Mouse (Mus musculus) kidney, postnatal 36 days (tissue): ENCODE data around the gene Shroom3.

Source experiments
- DNase-seq, 2 experiments: peaks; one replicate each; pipeline ENCODE4 v3.0.0; 2021 to 2022; ENCODE audit warnings: mixed read lengths in 2 of 2

Gene Shroom3

GRCm38 (mm10) chr5:92759156-92759745 lies 76.0 kb downstream of the Shroom3 start:
- no peak for DNase-seq

DNA sequence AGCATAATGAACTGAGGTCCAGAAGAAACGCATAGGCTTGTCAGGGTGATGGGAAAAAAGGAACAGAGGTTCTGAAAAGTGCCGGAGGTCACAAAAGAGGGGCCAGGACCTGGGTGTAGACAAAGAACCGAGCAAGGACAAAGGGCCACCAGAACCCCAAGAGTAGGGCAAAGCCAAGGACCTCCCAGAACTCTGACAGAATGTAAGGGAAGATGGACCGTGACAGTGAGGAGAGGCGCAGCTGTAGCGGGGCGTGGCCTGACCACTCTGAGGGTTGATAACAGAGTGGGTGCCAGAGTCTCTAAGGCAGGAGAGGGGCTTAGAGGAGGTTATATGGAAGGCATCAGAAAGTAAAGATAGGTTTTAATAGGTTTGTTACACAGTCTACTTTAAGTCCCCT lies 77.3 kb downstream of the Shroom3 start:
- no peak for DNase-seq

DNA sequence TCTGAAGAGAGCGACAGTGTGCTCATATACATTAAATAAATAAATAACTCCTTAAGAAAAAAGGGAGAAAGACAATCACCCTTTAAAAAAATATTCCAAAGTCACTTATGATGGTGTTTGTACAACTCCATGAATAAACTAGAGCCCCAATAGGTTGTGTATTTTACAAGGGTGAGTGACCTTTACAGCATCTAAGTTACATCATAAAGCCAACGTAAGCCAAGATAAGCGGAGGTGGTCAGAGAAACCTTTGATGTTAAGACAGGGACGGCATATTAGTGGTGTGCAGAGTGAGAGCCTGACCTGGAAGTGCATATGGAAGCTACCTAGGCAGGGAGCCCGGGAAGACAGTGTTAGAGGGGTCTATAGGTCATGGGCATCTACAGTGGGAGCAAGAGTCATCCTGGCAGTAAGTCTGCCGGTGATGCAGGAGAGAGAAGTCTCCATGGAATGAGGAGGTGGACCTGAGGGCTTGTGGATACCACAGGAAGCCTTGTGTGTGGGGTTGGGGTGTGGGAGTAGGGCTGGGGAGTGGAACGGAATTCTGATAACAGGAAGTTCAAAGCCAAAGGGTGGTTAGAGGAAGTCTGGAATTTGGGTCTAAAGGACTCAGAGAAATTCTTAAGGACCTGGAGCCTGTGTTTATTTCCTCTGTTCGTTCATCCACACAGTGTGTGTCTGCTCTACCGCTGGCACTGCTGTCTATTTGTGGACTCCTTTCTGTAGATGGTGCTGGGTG lies 78.5 kb downstream of the Shroom3 start:
- no peak for DNase-seq

DNA sequence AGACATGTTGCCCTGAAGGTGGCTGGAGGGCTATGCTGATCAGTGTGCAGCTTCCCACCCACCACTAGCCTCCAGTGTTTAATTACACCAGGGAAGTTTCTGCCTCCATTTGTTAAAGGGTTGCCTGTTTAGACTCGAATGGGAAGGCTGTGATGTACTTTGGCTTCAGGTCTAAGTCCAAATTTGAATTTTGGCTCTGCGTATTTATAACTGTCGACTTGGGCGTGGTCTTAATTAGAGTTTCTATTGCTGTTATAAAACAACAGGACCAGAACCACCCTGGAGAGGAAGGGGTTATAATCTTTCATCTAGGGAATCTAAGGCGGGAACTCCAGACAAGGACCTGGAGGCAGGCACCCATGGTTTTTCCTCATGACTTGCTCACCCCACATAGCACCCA lies 79.2 kb downstream of the Shroom3 start:
- no peak for DNase-seq

DNA sequence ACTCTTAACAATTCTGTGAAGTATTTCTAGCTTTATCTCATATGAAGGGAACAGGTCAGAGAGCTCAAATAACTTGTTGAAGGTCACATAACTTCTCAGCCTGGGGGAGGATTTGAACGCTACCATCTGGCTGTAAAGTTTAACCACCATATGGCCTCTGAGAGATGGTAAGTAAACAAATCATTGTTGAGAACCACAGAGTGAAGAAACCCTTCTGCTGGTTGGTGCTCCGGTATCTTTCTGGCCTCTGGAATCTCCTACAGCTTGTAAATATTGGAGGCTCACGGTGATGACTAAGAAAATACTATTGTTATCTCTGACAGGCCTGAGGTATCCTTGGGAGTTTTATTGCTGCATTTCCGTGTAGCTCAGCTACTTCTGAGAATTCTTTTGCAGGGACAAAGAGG lies 80.3 kb downstream of the Shroom3 start:
- DNase-seq = peak in 1 of 2 experiments; percentile 45

GRCm38 (mm10) chr5:92766301-92766700 lies 83.1 kb downstream of the Shroom3 start:
- DNase-seq = no peak

DNA sequence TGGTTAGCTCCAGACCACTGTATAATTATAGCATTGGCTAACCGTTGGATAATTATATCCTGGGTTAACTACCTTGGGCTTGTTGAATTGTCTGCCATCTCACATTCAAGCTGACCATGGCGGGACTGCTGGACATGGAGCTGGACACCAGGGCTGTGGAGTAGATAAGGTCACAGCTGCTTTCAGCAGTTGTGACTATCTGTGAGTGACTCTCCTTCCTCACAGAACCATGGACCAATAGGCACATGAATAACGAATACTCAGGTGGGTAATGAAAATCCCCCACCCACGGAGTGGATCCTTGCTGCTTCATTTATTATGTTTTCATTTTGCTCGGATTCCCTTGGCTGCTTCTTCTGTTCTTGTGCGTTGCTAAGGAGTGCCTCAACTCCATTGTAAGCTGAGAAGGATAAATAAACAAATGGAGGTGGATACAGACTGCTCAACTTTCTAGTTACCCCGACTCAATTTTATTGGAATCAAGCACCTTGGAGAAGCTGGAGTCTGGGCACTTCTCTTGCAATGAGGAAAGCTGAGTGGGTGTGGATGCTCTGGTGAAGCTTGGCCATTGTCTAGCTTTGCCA lies 84.1 kb downstream of the Shroom3 start:
- no peak for DNase-seq

GRCm38 (mm10) chr5:92767857-92768291 lies 84.6 kb downstream of the Shroom3 start:
- DNase-seq = no peak

DNA sequence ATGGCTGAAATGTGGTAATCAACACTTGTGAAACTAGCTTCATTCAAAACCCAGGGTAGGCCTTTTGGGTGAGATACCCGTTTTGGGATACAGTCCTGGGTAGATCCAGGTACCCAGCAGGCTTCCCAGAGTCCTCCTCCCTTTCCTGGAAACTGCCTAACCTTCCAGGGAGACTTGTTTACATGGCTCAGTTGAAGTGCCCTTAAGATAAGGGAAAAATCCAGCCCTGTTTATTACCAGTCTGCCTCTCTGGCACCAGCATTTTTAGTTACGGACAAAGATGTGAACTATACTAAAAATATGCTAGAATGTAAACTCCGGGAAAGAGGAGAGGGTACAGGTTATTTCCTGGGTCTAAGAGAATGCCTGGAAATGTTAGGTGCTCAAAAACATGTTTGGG lies 90.6 kb downstream of the Shroom3 start:
- no peak for DNase-seq

- DNase-seq = no peak
Observed at GRCm38 (mm10) chr5:92774419-92774818, 91.2 kb downstream of the Shroom3 start.

DNA sequence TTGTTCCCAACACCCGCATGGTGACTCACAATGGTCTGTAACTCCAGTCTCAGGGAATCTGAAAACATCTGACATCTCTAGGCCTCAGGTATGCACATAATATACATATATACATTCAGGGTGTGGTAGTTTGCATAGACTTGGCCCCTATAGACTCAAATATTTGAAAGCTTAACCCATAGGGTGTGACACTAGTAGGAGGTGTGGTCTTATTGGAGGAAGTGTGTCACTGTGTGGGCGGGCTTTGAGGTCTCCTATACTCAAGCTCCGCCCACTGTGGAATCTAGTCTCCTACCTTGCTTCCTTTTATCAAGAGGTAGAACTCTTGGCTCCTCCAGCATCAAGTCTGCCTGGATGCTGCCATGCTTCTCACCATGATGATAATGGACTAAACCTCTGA lies 91.7 kb downstream of the Shroom3 start:
- DNase-seq = no peak

GRCm38 (mm10) chr5:92778395-92778794 lies 95.2 kb downstream of the Shroom3 start:
- DNase-seq = no peak

- no peak for DNase-seq
Observed at GRCm38 (mm10) chr5:92781082-92781481, 97.8 kb downstream of the Shroom3 start.

DNA sequence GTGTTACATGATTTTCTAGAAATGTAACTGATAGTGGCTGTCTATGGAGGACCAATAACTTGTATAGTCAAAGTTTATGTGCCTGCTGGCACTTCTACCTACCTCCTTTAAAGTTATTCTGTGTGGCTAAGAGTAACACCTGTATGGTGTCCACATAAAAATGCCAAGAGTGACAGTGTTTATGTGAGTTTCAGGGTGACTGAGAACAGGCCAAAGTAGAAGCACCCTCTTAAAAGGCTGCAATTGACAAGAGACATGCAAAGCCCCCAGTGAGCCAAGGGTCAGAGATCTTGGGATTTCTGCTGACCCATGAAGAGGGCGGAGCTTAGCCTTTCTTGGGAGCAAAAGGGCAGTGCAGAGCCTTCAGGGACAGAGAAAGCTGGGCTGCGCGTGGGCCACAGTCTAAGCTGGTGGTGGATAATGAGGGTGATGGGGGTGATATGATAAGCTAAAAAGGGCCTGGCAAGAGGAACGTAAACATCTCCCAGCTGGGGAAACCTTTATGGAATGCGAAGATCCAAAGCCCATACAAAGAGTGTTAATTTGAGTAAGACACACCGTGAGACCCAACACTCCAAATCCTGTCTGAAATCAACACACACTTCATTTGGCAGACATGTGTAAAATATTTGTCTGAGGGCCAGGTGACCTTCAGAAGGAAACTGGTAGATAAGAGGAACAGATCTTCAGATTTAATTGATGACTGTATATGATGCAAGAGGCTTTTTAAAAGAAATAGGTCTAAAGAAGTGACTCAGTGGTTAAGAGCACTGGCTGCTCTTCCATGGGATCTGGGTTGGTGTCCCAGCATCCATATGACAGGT lies 101.0 kb downstream of the Shroom3 start:
- peak; percentile 80 to 82 for DNase-seq

DNA sequence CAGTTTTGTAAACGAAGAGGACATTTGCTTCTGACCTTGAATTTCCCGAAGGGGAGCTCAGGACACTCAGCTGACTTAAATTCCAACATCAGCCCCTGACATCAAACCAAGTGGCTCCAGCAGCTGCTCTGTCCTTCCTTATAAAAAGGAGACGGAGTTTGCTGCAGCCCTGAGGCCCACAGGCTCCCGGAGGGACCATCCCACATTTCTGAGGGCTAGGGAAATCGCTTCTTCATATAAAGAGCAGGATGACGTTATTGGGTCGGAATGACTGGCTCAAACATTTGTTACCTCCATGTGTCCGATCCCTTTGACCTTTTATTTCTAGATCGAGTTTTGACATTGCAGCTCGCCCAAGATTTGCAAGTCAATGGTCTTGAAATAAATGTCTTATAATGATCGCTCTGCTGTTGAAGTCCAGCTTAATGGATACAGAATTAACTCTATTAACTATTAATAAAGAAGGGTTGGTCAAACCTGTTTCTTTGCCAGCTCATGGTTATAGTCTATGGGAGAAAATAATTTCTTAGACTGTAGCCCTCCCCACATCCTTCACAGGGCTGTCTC lies 102.7 kb downstream of the Shroom3 start:
- peak in 1 of 2 experiments; percentile 72 for DNase-seq

GRCm38 (mm10) chr5:92788990-92789389 lies 105.8 kb downstream of the Shroom3 start:
- peak in 1 of 2 experiments; percentile 57 for DNase-seq

GRCm38 (mm10) chr5:92796089-92796990 lies 113.1 kb downstream of the Shroom3 start:
- peak; percentile 34 to 50 for DNase-seq

GRCm38 (mm10) chr5:92797981-92798380 lies 114.7 kb downstream of the Shroom3 start:
- no peak for DNase-seq

DNA sequence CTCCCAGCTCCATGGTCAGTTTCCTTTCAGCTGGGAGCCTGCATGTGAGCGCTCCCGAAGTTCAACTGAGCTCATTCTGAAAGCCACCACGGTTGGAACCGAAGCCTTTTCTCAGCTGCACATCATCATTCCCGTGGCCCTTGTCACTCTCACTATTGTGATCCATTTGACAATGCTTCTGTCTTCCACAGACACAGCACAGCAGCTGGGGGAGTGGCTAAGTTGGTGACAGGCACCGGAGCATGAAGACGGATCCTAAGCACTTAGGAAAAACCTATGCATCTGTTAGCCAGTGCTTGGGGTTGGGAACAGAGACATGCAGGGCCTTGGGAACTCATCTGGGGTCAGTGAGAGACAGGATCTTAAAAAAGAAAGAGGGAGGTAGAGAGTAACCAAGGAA lies 121.1 kb downstream of the Shroom3 start:
- DNase-seq = no peak

GRCm38 (mm10) chr5:92808503-92809415 lies 125.5 kb downstream of the Shroom3 start:
- peak; percentile 89 to 94 for DNase-seq

GRCm38 (mm10) chr5:92809416-92809750 lies 126.1 kb downstream of the Shroom3 start:
- no peak for DNase-seq
